Comparison of ENCODE assay signal across 8 mouse cellular contexts in genomic region chr3:89349869-89350501, GRCm38 (mm10). TPM values are rescaled to one million over a fixed set of nuclear protein-coding genes. Genes with fewer than 3 reads are reported as not detected.
DNase-seq lines count a peak whose midpoint lies in the region; ATAC-seq and TF ChIP-seq lines count a peak whose summit lies in the region.

Gene Adam15, minus strand, starts transcription at chr3:89349996.

- H3K4me1 ChIP-seq in ES-Bruce4 (ENCODE audit: control insufficient read depth, insufficient read depth, low read length): no peaks in the 10 kb centered on the region
- H3K4me1 ChIP-seq in forebrain, embryonic 14.5 days (ENCODE audit: control insufficient read depth, insufficient read depth, low read length): peaks cover 5% of the 10 kb centered on the region; the same call in 1 of the 2 replicates
- H3K4me1 ChIP-seq in liver, embryonic 16.5 days (ENCODE audit: control insufficient read depth, low read depth, low read length): peaks cover 6% of the 10 kb centered on the region
- H3K4me1 ChIP-seq in neural tube, embryonic 12.5 days: peaks cover 22% of the 10 kb centered on the region
- H3K4me1 ChIP-seq in stomach, postnatal 0 days (replicated peaks; ENCODE audit: control insufficient read depth, insufficient read depth): peaks cover 3% of the 10 kb centered on the region; the same call in 1 of the 2 replicates

- peak; percentile 33 for TF ChIP-seq POLR2A in ES-Bruce4 (IDR thresholded peaks at IDR 0.05; ENCODE audit: insufficient read depth, low read length)

- H3K27ac ChIP-seq in ES-Bruce4 (ENCODE audit: insufficient read depth, low read length): no peak within 1 kb of the TSS
- peak within 1 kb of the TSS; percentile 61 for H3K27ac ChIP-seq in forebrain, embryonic 14.5 days (ENCODE audit: low read depth, low read length)
- no peak within 1 kb of the TSS for H3K27ac ChIP-seq in liver, embryonic 16.5 days (ENCODE audit: low read length)
- H3K27ac ChIP-seq in neural tube, embryonic 12.5 days: no peak within 1 kb of the TSS
- H3K27ac ChIP-seq in stomach, postnatal 0 days (replicated peaks): peak within 1 kb of the TSS; percentile 78

- peak within 1 kb of the TSS; percentile 60 for H3K9ac ChIP-seq in ES-Bruce4 (ENCODE audit: low read depth, poor library complexity, severe bottlenecking)
- H3K9ac ChIP-seq in forebrain, embryonic 14.5 days (ENCODE audit: low read length): peak within 1 kb of the TSS; percentile 69
- peak within 1 kb of the TSS; percentile 31; the same call in 1 of the 2 replicates for H3K9ac ChIP-seq in liver, embryonic 16.5 days (ENCODE audit: low read depth, low read length)
- H3K9ac ChIP-seq in neural tube, embryonic 12.5 days: peak within 1 kb of the TSS; percentile 71
- H3K9ac ChIP-seq in stomach, postnatal 0 days (ENCODE audit: low read length): peak within 1 kb of the TSS; percentile 70

- TF ChIP-seq EP300 in ES-Bruce4 (IDR thresholded peaks at IDR 0.05; ENCODE audit: insufficient read depth, low read depth, low read length): no peak
- no peak for TF ChIP-seq EP300 in stomach, postnatal 0 days (optimal IDR thresholded peaks at IDR 0.05)

- H3K27me3 ChIP-seq in ES-Bruce4 (ENCODE audit: control insufficient read depth, insufficient read depth, low read length, poor library complexity, severe bottlenecking): no peaks in the 10 kb centered on the region
- no peaks in the 10 kb centered on the region for H3K27me3 ChIP-seq in forebrain, embryonic 14.5 days (replicated peaks; ENCODE audit: control insufficient read depth, insufficient read depth, low read length)
- peaks cover 41% of the 10 kb centered on the region for H3K27me3 ChIP-seq in liver, embryonic 16.5 days (ENCODE audit: control insufficient read depth, insufficient read depth, low read depth, low read length)
- peaks cover 11% of the 10 kb centered on the region for H3K27me3 ChIP-seq in neural tube, embryonic 12.5 days (replicated peaks)
- no peaks in the 10 kb centered on the region for H3K27me3 ChIP-seq in stomach, postnatal 0 days (ENCODE audit: control insufficient read depth, insufficient read depth, low read length)

- under 1% methylated on average over 59 of the region's 59 CpGs for WGBS in forebrain, embryonic 14.5 days
- WGBS in large intestine, adult 2 months: 1% methylated on average over 59 of the region's 59 CpGs
- under 1% methylated on average over 58 of the region's 59 CpGs for whole genome bisulfite sequencing in liver, embryonic 16.5 days (ENCODE audit: insufficient replicate concordance)
- 1% methylated on average over 56 of the region's 59 CpGs for WGBS in neural tube, embryonic 12.5 days
- 1% methylated on average over 57 of the region's 59 CpGs for WGBS in stomach, postnatal 0 days

- TF ChIP-seq CTCF in ES-Bruce4 (IDR thresholded peaks at IDR 0.05; ENCODE audit: low read depth, low read length): no peak
- TF ChIP-seq CTCF in stomach, postnatal 0 days (IDR thresholded peaks at IDR 0.05; ENCODE audit: low read depth): peak; percentile 4

- H3K4me2 ChIP-seq in forebrain, embryonic 14.5 days (ENCODE audit: low read length): peak within 1 kb of the TSS; percentile 90
- peak within 1 kb of the TSS; percentile 84 for H3K4me2 ChIP-seq in liver, embryonic 16.5 days (ENCODE audit: low read depth, low read length)
- H3K4me2 ChIP-seq in neural tube, embryonic 12.5 days (replicated peaks): peak within 1 kb of the TSS; percentile 95
- H3K4me2 ChIP-seq in stomach, postnatal 0 days (replicated peaks; ENCODE audit: low read depth): peak within 1 kb of the TSS; percentile 98

- peak within 1 kb of the TSS; percentile 91 for H3K4me3 ChIP-seq in ES-Bruce4 (ENCODE audit: low read depth, low read length)
- H3K4me3 ChIP-seq in forebrain, embryonic 14.5 days (ENCODE audit: low read depth, low read length): peak within 1 kb of the TSS; percentile 51
- peak within 1 kb of the TSS; percentile 64 for H3K4me3 ChIP-seq in liver, embryonic 16.5 days (ENCODE audit: low read depth, low read length)
- H3K4me3 ChIP-seq in neural tube, embryonic 12.5 days: peak within 1 kb of the TSS; percentile 59
- H3K4me3 ChIP-seq in stomach, postnatal 0 days (ENCODE audit: low read depth, low read length): peak within 1 kb of the TSS; percentile 74

- DNase-seq in forebrain, embryonic 14.5 days (ENCODE audit: low spot score): peak; percentile 86
- peak; percentile 93 for DNase-seq in heart, postnatal 10 days
- DNase-seq in large intestine, adult 2 months (ENCODE audit: low read depth, low spot score): no peak
- DNase-seq in stomach, postnatal 0 days (ENCODE audit: low spot score): peak; percentile 92

- peak; percentile 80 for ATAC-seq in cerebellum, adult (ENCODE audit: insufficient number of reproducible peaks, low FRiP score, low TSS enrichment)
- peak; percentile 95 for ATAC-seq in forebrain, embryonic 14.5 days
- ATAC-seq in liver, embryonic 16.5 days (ENCODE audit: low read depth): peak; percentile 78
- ATAC-seq in neural tube, embryonic 12.5 days (ENCODE audit: low FRiP score, low read depth): peak; percentile 90
- ATAC-seq in stomach, postnatal 0 days (ENCODE audit: low FRiP score, low TSS enrichment): peak; percentile 90

- no peaks in the 10 kb centered on the region for H3K9me3 ChIP-seq in ES-Bruce4 (replicated peaks; ENCODE audit: control insufficient read depth, insufficient read depth, low read length, poor library complexity, severe bottlenecking)
- no peaks in the 10 kb centered on the region for H3K9me3 ChIP-seq in forebrain, embryonic 14.5 days (replicated peaks; ENCODE audit: control insufficient read depth, low read length)
- no peaks in the 10 kb centered on the region for H3K9me3 ChIP-seq in liver, embryonic 16.5 days (replicated peaks; ENCODE audit: control insufficient read depth, low read length)
- H3K9me3 ChIP-seq in neural tube, embryonic 12.5 days: no peaks in the 10 kb centered on the region
- H3K9me3 ChIP-seq in stomach, postnatal 0 days (ENCODE audit: control insufficient read depth, low read length): no peaks in the 10 kb centered on the region

- no peaks in the 10 kb centered on the region for H3K36me3 ChIP-seq in ES-Bruce4 (ENCODE audit: control insufficient read depth, insufficient read depth, low read length, poor library complexity, severe bottlenecking)
- H3K36me3 ChIP-seq in forebrain, embryonic 14.5 days (ENCODE audit: control insufficient read depth, insufficient read depth, low read length): no peaks in the 10 kb centered on the region
- H3K36me3 ChIP-seq in liver, embryonic 16.5 days (ENCODE audit: control insufficient read depth, insufficient read depth): no peaks in the 10 kb centered on the region
- peaks cover 10% of the 10 kb centered on the region; the same call in 1 of the 2 replicates for H3K36me3 ChIP-seq in neural tube, embryonic 12.5 days
- H3K36me3 ChIP-seq in stomach, postnatal 0 days (ENCODE audit: control insufficient read depth, insufficient read depth, low read length): no peaks in the 10 kb centered on the region; the same call in none of the 2 replicates

- intact Hi-C loops in heart, postnatal 10 days (cut with DNase I): no loop called here

RNA-seq across cellular contexts. Expression of gene Adam15, which starts in this region (rescaled TPM):
- 25.2 TPM in 2 replicates for polyA plus RNA-seq in ES-Bruce4 (2011; ENCODE audit: insufficient read depth, insufficient read length, low read depth, missing spikeins)
- polyA plus RNA-seq in forebrain, embryonic 14.5 days (2014; fragmentation: Nextera tagmentation; extraction: Ambion mirVana): 13.4 and 19.3 TPM in 2 replicates
- 100 to 1,000 TPM; 101 to 118 TPM for total RNA-seq in heart, postnatal 10 days (2021)
- polyA plus RNA-seq in large intestine, adult 2 months (2012; rRNA removed): 59.4 and 68.5 TPM in 2 replicates
- polyA plus RNA-seq in liver, embryonic 16.5 days (2015; fragmentation: Nextera tagmentation; extraction: Ambion mirVana): 9.0 and 11.2 TPM in 2 replicates
- 37.1 and 40.4 TPM in 2 replicates for polyA plus RNA-seq in neural tube, embryonic 12.5 days (2016; fragmentation: Nextera tagmentation; extraction: Ambion mirVana)
- 43.0 and 44.8 TPM in 2 replicates for polyA plus RNA-seq in stomach, postnatal 0 days (2015; fragmentation: Nextera tagmentation; extraction: Ambion mirVana)

Comparison
In these comparisons a context has a peak if more than half of its experiments do, and no peak if none do; other contexts are left out.
1. H3K27ac ChIP-seq: peak in forebrain, embryonic 14.5 days (single experiment) and stomach, postnatal 0 days (single experiment); none in ES-Bruce4 (single experiment), liver, embryonic 16.5 days (single experiment) and neural tube, embryonic 12.5 days (single experiment).
2. Peak in every context shown above with its lines, with median percentiles within 50 percentile points of each other: H3K4me3 ChIP-seq, H3K9ac ChIP-seq, ATAC-seq and H3K4me2 ChIP-seq.